Mouse (Mus musculus) heart, postnatal 25 days (tissue): Measurements from ENCODE around the gene Enam. TPM values are rescaled to one million over a fixed set of nuclear protein-coding genes. Genes with fewer than 3 reads are reported as not detected.

Experiments
- total RNA-seq, 2 experiments: library from RNA; stranded (reverse); gene quantifications; 2 replicates each; pipeline ENCODE4 v1.2.3; 2021

The Enam gene
- total RNA-seq, 2 experiments from 2014 or later: not detected

Other genes starting within 250 kb of the Enam start
- gene Gm7714, start 219.1 kb upstream of the Enam start, total RNA-seq: not detected
- gene Prol1, start 170.7 kb upstream of the Enam start, total RNA-seq: not detected
- gene Amtn, start 111.9 kb upstream of the Enam start, total RNA-seq: not detected
- not detected for gene Ambn, start 32.0 kb upstream of the Enam start, total RNA-seq
- under 1 TPM in 1 of 2 experiments, not detected in 1; 0.10 TPM for gene Jchain, start 39.9 kb downstream of the Enam start, total RNA-seq
- gene Utp3, start 66.5 kb downstream of the Enam start, total RNA-seq: 10 to 100 TPM; 19.3 to 19.9 TPM
- 10 to 100 TPM; 10.5 to 11.5 TPM for gene Rufy3, start 77.1 kb downstream of the Enam start, total RNA-seq
- 100 to 1,000 TPM; 206 to 221 TPM for gene Grsf1, start 188.2 kb downstream of the Enam start, total RNA-seq
- gene Mob1b, start 232.9 kb downstream of the Enam start, total RNA-seq: 10 to 100 TPM; 28.0 to 28.3 TPM